Mouse (Mus musculus): ENCODE measurements around the gene 4930402F06Rik. TPM values are rescaled to one million over a fixed set of nuclear protein-coding genes. Genes with fewer than 3 reads are reported as not detected.

The 4930402F06Rik gene
- polyA plus RNA-seq, 1 experiment from 2014 or later: not detected

DNA sequence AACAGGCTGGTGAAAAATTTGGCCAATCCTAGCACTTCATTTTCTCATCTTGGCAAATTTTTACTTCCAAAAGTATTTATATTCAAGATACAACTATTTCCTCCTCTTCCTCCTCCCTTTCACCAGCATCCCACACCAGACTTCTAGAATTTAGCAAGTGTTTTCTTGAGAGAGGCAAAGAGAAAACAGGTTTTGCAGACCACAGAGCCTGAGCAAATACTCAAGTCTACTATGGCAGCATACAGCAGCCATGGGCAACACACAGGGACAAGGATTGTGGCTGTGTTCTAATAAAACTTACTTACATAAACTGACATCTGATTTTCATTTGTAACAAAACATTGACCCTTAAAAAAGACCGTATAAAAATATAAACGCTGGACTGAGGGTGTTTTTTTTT, 65.8 kb downstream of the 4930402F06Rik start:
- ATAC-seq (ENCODE audit: insufficient read depth, low FRiP score, low TSS enrichment) (no peak), DNase-seq (ENCODE audit: low spot score) (no peak)
- no peak overlapping the region for H3K9ac ChIP-seq (ENCODE audit: low read length)
- no peak overlapping the region for H3K4me3 ChIP-seq (ENCODE audit: low read depth, low read length)
- H3K4me2 ChIP-seq (ENCODE audit: low read depth): no peak overlapping the region
- H3K36me3 ChIP-seq (ENCODE audit: control insufficient read depth, insufficient read depth, low read length): no peaks in the 10 kb centered on the region
- H3K27me3 ChIP-seq (ENCODE audit: control insufficient read depth, insufficient read depth, low read length): 0 out of 2 replicates have a peak, but pooled peaks cover 4% of the 10 kb centered on the region
- peaks cover 2% of the 10 kb centered on the region; the same call in 1 of the 2 replicates for H3K4me1 ChIP-seq (ENCODE audit: control insufficient read depth, insufficient read depth, low read length)
- H3K27ac ChIP-seq (ENCODE audit: low read depth, low read length): no peak overlapping the region
- 76% methylated on average over 2 of the region's 2 CpGs for WGBS
- H3K9me3 ChIP-seq (ENCODE audit: control insufficient read depth, low read length): no peaks in the 10 kb centered on the region

DNA sequence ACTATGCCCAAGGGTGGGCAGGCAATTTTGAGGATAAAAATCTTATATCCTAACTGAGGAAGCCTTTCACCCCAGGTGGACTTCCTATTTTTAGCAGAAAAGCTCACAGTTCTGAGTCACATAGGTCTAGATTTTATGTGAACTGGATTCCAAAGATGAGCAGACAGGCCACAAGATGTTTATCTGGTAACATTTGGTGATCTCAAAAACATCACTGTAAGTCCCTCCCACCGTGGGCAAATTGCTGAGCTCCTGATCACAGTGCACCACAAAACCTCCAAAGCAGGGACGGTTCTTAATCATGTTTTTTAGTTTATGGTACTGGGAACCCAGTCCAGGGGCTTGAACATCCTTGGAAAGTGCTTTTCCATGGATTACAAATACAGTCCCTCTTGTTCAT, 67.9 kb downstream of the 4930402F06Rik start:
- ATAC-seq (ENCODE audit: insufficient read depth, low FRiP score, low TSS enrichment) (no peak), DNase-seq (ENCODE audit: low spot score) (no peak)
- Histone ChIP-seq H3K36me3 (ENCODE audit: control insufficient read depth, insufficient read depth, low read length) (no peaks in the 10 kb centered on the region), H3K9me3 (ENCODE audit: control insufficient read depth, low read length) (no peaks in the 10 kb centered on the region), H3K27me3 (ENCODE audit: control insufficient read depth, insufficient read depth, low read length) (no peaks in the 10 kb centered on the region), H3K9ac (ENCODE audit: low read length) (no peak overlapping the region), H3K4me2 (ENCODE audit: low read depth) (no peak overlapping the region), H3K4me3 (ENCODE audit: low read depth, low read length) (no peak overlapping the region), H3K27ac (ENCODE audit: low read depth, low read length) (no peak overlapping the region), H3K4me1 (ENCODE audit: control insufficient read depth, insufficient read depth, low read length) (no peaks in the 10 kb centered on the region)
- 89% methylated on average over 2 of the region's 2 CpGs for WGBS

DNA sequence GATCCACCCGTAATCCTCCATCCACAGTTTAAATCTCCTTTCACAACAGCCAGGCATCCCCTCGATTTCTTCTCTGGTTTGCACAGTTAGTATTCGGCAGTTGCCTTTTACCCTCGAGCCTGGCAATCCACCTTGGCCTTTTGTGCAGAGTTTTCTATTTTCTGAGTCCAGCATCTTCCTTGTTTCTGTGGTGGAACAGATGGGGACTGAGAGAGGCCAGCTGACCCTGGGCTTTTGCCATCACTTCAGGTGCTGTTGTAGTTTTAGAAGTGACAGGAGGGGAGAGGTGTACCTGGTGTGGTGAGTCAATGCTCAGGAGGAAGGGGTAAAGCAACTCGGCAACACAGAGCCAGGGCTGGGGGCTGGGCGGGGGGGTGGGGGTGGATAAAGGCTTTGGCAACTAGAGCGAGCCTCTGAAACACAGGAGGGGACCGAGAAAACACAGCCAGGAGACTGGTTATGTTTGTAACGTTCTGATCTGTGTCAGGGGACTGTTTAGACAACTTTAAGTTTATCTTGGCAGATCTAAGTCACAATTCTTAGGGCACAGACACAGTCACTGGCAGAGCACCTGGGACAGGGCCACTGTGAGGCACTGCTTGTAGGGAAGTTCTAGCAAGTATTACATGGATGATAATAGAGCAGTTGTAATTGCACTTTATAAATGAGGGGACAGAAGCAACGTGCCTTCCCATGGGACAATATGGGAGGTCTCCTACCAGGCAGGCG, 68.7 kb downstream of the 4930402F06Rik start:
- DNase-seq (ENCODE audit: low spot score) (no peak), ATAC-seq (ENCODE audit: insufficient read depth, low FRiP score, low TSS enrichment) (no peak)
- no peak overlapping the region for H3K4me2 ChIP-seq (ENCODE audit: low read depth)
- no peaks in the 10 kb centered on the region for H3K27me3 ChIP-seq (ENCODE audit: control insufficient read depth, insufficient read depth, low read length)
- H3K4me1 ChIP-seq (ENCODE audit: control insufficient read depth, insufficient read depth, low read length): no peaks in the 10 kb centered on the region
- H3K9ac ChIP-seq (ENCODE audit: low read length): no peak overlapping the region
- no peaks in the 10 kb centered on the region for H3K9me3 ChIP-seq (ENCODE audit: control insufficient read depth, low read length)
- no peak overlapping the region for H3K27ac ChIP-seq (ENCODE audit: low read depth, low read length)
- no peak overlapping the region for H3K4me3 ChIP-seq (ENCODE audit: low read depth, low read length)
- H3K36me3 ChIP-seq (ENCODE audit: control insufficient read depth, insufficient read depth, low read length): no peaks in the 10 kb centered on the region
- WGBS: 56% methylated on average over 11 of the region's 11 CpGs

DNA sequence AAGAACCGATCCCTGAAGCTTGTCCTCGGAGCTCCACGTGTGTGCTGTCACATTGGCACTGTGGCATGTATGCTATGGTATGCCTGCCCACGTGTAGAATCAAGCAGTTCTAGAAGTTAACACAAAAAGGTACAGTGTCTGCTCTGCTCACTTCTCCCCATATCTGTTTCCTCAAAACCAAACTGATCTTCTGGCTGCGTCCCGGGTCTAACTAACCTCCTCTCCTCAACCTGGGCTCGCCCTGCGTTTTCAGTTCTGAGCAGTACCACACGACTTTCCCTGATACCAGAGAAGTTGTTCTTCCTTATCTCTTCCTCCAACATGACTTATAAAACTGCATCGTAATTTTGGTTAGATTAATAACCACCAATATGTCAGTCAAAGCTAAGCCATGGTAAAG, 69.4 kb downstream of the 4930402F06Rik start:
- no peak overlapping the region for H3K4me2 ChIP-seq (ENCODE audit: low read depth)
- no peak for DNase-seq (ENCODE audit: low spot score)
- no peak overlapping the region for H3K27ac ChIP-seq (ENCODE audit: low read depth, low read length)
- H3K9me3 ChIP-seq (ENCODE audit: control insufficient read depth, low read length): no peaks in the 10 kb centered on the region
- H3K4me3 ChIP-seq (ENCODE audit: low read depth, low read length): no peak overlapping the region
- no peaks in the 10 kb centered on the region for H3K27me3 ChIP-seq (ENCODE audit: control insufficient read depth, insufficient read depth, low read length)
- no peaks in the 10 kb centered on the region for H3K4me1 ChIP-seq (ENCODE audit: control insufficient read depth, insufficient read depth, low read length)
- whole genome bisulfite sequencing: 74% methylated on average over 10 of the region's 10 CpGs
- ATAC-seq (ENCODE audit: insufficient read depth, low FRiP score, low TSS enrichment): no peak
- no peak overlapping the region for H3K9ac ChIP-seq (ENCODE audit: low read length)
- no peaks in the 10 kb centered on the region for H3K36me3 ChIP-seq (ENCODE audit: control insufficient read depth, insufficient read depth, low read length)

DNA sequence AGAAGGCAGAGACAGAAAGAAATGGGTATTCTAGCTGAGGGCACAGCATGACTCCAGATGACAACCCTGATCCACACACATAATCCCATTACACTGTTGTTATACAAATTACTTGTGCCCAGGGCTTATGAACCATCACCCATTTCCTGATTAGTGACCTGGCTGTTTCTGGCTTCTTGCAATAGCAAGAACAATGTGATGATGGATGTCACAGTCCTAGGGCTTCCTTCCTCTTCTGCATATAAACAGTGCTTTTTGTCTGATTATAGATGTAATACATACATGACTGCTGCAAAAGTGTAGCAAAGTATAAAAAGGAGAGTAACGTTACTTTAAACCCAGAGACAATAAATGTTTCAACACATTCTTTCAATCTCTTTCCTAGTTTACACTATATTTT, 70.0 kb downstream of the 4930402F06Rik start:
- Histone ChIP-seq H3K4me1 (ENCODE audit: control insufficient read depth, insufficient read depth, low read length) (no peaks in the 10 kb centered on the region), H3K4me3 (ENCODE audit: low read depth, low read length) (no peak overlapping the region), H3K27me3 (ENCODE audit: control insufficient read depth, insufficient read depth, low read length) (no peaks in the 10 kb centered on the region), H3K36me3 (ENCODE audit: control insufficient read depth, insufficient read depth, low read length) (no peaks in the 10 kb centered on the region), H3K4me2 (ENCODE audit: low read depth) (no peak overlapping the region), H3K27ac (ENCODE audit: low read depth, low read length) (no peak overlapping the region), H3K9me3 (ENCODE audit: control insufficient read depth, low read length) (no peaks in the 10 kb centered on the region), H3K9ac (ENCODE audit: low read length) (no peak overlapping the region)
- DNase-seq (ENCODE audit: low spot score) (no peak), ATAC-seq (ENCODE audit: insufficient read depth, low FRiP score, low TSS enrichment) (no peak)
- 83% methylated on average over 1 of the region's 1 CpGs for WGBS

DNA sequence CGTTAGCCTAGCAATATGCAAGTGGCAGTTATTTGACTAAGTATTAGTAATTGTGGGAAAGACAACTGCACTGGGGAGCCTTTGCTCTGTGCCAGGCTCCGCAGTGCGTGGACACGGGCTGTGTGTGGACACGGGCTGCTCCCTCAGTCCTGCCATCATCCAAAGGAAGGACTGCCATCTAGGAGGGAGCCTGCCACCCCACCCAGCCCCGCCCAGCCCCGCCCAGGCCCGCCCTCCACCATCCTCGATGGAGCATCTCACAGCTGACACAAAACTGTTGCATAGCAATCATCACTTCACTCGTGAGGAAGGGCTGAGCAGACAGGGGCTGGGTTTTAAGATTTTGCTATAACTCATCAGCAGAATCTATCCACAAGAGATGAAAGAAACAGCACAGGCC, 71.0 kb downstream of the 4930402F06Rik start:
- Histone ChIP-seq H3K4me2 (ENCODE audit: low read depth) (no peak overlapping the region), H3K4me1 (ENCODE audit: control insufficient read depth, insufficient read depth, low read length) (no peaks in the 10 kb centered on the region), H3K36me3 (ENCODE audit: control insufficient read depth, insufficient read depth, low read length) (no peaks in the 10 kb centered on the region), H3K27me3 (ENCODE audit: control insufficient read depth, insufficient read depth, low read length) (no peaks in the 10 kb centered on the region), H3K4me3 (ENCODE audit: low read depth, low read length) (no peak overlapping the region), H3K27ac (ENCODE audit: low read depth, low read length) (no peak overlapping the region), H3K9me3 (ENCODE audit: control insufficient read depth, low read length) (no peaks in the 10 kb centered on the region), H3K9ac (ENCODE audit: low read length) (no peak overlapping the region)
- ATAC-seq (ENCODE audit: insufficient read depth, low FRiP score, low TSS enrichment) (no peak), DNase-seq (ENCODE audit: low spot score) (no peak)
- 75% methylated on average over 10 of the region's 10 CpGs for WGBS

Other genes starting within 250 kb of the 4930402F06Rik start
- gene Rab14, start 196.1 kb downstream of the 4930402F06Rik start, polyA plus RNA-seq (2014; fragmentation: Nextera tagmentation; extraction: Ambion mirVana): 248 and 271 TPM in 2 replicates
- 30.6 and 36.0 TPM in 2 replicates for gene Gsn, start 140.8 kb downstream of the 4930402F06Rik start, polyA plus RNA-seq (2014; fragmentation: Nextera tagmentation; extraction: Ambion mirVana)
- gene Stom, start 60.2 kb downstream of the 4930402F06Rik start, polyA plus RNA-seq (2014; fragmentation: Nextera tagmentation; extraction: Ambion mirVana): 15.3 and 15.5 TPM in 2 replicates
- gene 4930568D16Rik, start 29.4 kb downstream of the 4930402F06Rik start, polyA plus RNA-seq (2014; fragmentation: Nextera tagmentation; extraction: Ambion mirVana): not detected in 2 replicates
- 7.3 and 9.5 TPM in 2 replicates for gene Ggta1, start 66.1 kb upstream of the 4930402F06Rik start, polyA plus RNA-seq (2014; fragmentation: Nextera tagmentation; extraction: Ambion mirVana)
- gene Dab2ip, start 161.1 kb upstream of the 4930402F06Rik start, polyA plus RNA-seq (2014; fragmentation: Nextera tagmentation; extraction: Ambion mirVana): 54.4 and 61.2 TPM in 2 replicates

All from neural tube, embryonic 11.5 days (tissue).